In genomic region chr14:23842025-23842424, GRCm38 (mm10) we compare ENCODE assay signal across 12 mouse cellular contexts.
"Had no signal": no experiment of that assay in that cellular context is flagged by ENCODE, and none has a peak within 500 bp of the region (broad histone marks: within the 10 kb centered on the region; RNA-seq: fewer than 3 reads in every experiment).

No protein-coding gene starts in this region.

- DNase-seq: kidney, adult 2 months; kidney, postnatal 25 days; liver; lung, adult 18-20 months; lung, postnatal 10 days; lung, postnatal 4 days; midbrain, embryonic 14.5 days; retina, postnatal 1 day; right cerebral cortex, postnatal 4 days; thymus, postnatal 25 days had no signal

- ATAC-seq: intestine, postnatal 0 days; liver, embryonic 12.5 days had no signal
